ENCODE assay signal across 10 mouse cellular contexts in genomic region chr7:142916178-142916577, GRCm38 (mm10). TPM values are rescaled to one million over a fixed set of nuclear protein-coding genes. Genes with fewer than 3 reads are reported as not detected.
DNase-seq lines count a peak whose midpoint lies in the region; ATAC-seq and TF ChIP-seq lines count a peak whose summit lies in the region.
"Had no signal": no experiment of that assay in that cellular context is flagged by ENCODE, and none has a peak within 500 bp of the region (broad histone marks: within the 10 kb centered on the region; RNA-seq: fewer than 3 reads in every experiment).

No protein-coding gene starts in this region.

- H3K9me3 ChIP-seq in forebrain, postnatal 0 days (ENCODE audit: low read length) = no peaks in the 10 kb centered on the region
- H3K9me3 ChIP-seq: embryonic facial prominence, embryonic 13.5 days had no signal

- peak; percentile 40; the same call in 1 of the 2 replicates for ATAC-seq in forebrain, postnatal 0 days

- no peak for TF ChIP-seq CTCF in forebrain, postnatal 0 days (IDR thresholded peaks at IDR 0.05; ENCODE audit: low read depth)

- no peaks in the 10 kb centered on the region for H3K4me1 ChIP-seq in forebrain, postnatal 0 days (ENCODE audit: insufficient read depth)
- H3K4me1 ChIP-seq: embryonic facial prominence, embryonic 13.5 days had no signal

- H3K9ac ChIP-seq in forebrain, postnatal 0 days = no peak overlapping the region
- H3K9ac ChIP-seq: embryonic facial prominence, embryonic 13.5 days; lung, embryonic 14.5 days had no signal

- peak; percentile 20 for DNase-seq in gastrocnemius, postnatal 10 days
- no peak for DNase-seq in gastrocnemius, adult 18-20 months (ENCODE audit: low spot score)
- peak; percentile 24 for DNase-seq in cerebellum, adult 8-10 months
- no peak for DNase-seq in forebrain, postnatal 0 days
- peak; percentile 23 for DNase-seq in mesoderm, embryonic 11.5 days (ENCODE audit: low read depth, low spot score)
- DNase-seq in thymus, postnatal 25 days = no peak
- no peak for DNase-seq in thymus, adult 18-20 months
- no peak for DNase-seq in urinary bladder, adult 18-20 months (ENCODE audit: low spot score in 2 of 2)
- DNase-seq: lung, embryonic 14.5 days had no signal

- no peak overlapping the region for H3K4me2 ChIP-seq in forebrain, postnatal 0 days (ENCODE audit: low read depth)
- H3K4me2 ChIP-seq: embryonic facial prominence, embryonic 13.5 days; lung, embryonic 14.5 days had no signal

- H3K27ac ChIP-seq in forebrain, postnatal 0 days (ENCODE audit: low read depth, low read length) = no peak overlapping the region
- H3K27ac ChIP-seq: embryonic facial prominence, embryonic 13.5 days had no signal

- H3K27me3 ChIP-seq in forebrain, postnatal 0 days (ENCODE audit: insufficient read depth, low read length) = no peaks in the 10 kb centered on the region
- H3K27me3 ChIP-seq: embryonic facial prominence, embryonic 13.5 days had no signal

- no peaks in the 10 kb centered on the region for H3K36me3 ChIP-seq in forebrain, postnatal 0 days (ENCODE audit: insufficient read depth)
- H3K36me3 ChIP-seq: embryonic facial prominence, embryonic 13.5 days had no signal

- no peak overlapping the region for H3K4me3 ChIP-seq in forebrain, postnatal 0 days (ENCODE audit: low read depth, low read length)
- H3K4me3 ChIP-seq: embryonic facial prominence, embryonic 13.5 days had no signal

- 27% methylated on average over 8 of the region's 8 CpGs for WGBS in forebrain, postnatal 0 days

RNA-seq across cellular contexts. Expression of gene Th, which starts 14.8 kb away (rescaled TPM):
- under 1 TPM; 0.27 to 0.28 TPM for total RNA-seq in gastrocnemius, postnatal 10 days (2021)
- 1 to 10 TPM in 1 of 2 experiments, not detected in 1; 1.1 TPM for total RNA-seq in gastrocnemius, adult 18-20 months (2021)
- 7.9 and 15.6 TPM in 2 replicates for total RNA-seq in forebrain, postnatal 0 days (2014; rRNA removed)
- polyA plus RNA-seq in forebrain, postnatal 0 days (2015; fragmentation: Nextera tagmentation; extraction: Ambion mirVana) = 7.9 and 8.9 TPM in 2 replicates

RNA-seq across cellular contexts. Expression of gene Ascl2, which starts 52.9 kb away (rescaled TPM):
- not detected for total RNA-seq in gastrocnemius, postnatal 10 days (2021)
- total RNA-seq in gastrocnemius, adult 18-20 months (2021) = not detected
- total RNA-seq in forebrain, postnatal 0 days (2014; rRNA removed) = 0.54 TPM in 1 of 2 replicates, not detected in the other
- 0.44 and 0.52 TPM in 2 replicates for polyA plus RNA-seq in forebrain, postnatal 0 days (2015; fragmentation: Nextera tagmentation; extraction: Ambion mirVana)

Comparison
In these comparisons a context has a peak if more than half of its experiments do, and no peak if none do; other contexts are left out.
1. DNase-seq: peak in gastrocnemius, postnatal 10 days (single experiment), cerebellum, adult 8-10 months (single experiment) and mesoderm, embryonic 11.5 days (single experiment); none in gastrocnemius, adult 18-20 months (single experiment), forebrain, postnatal 0 days (single experiment), thymus, postnatal 25 days (single experiment), thymus, adult 18-20 months (0 of 2) and urinary bladder, adult 18-20 months (0 of 2).